Mouse (Mus musculus) neutrophil, adult 59 days (primary cell): ENCODE measurements around the gene Bmf. TPM values are rescaled to one million over a fixed set of nuclear protein-coding genes. Genes with fewer than 3 reads are reported as not detected.

Experiments
- total RNA-seq, 2 experiments: library from RNA; stranded (reverse); gene quantifications; 1 replicate in 1 of 2; 2 replicates in 1 of 2; pipeline ENCODE4 v1.2.4; 2023

The Bmf gene
- total RNA-seq, result 10 to 100 TPM; 11.5 to 15.4 TPM

DNA sequence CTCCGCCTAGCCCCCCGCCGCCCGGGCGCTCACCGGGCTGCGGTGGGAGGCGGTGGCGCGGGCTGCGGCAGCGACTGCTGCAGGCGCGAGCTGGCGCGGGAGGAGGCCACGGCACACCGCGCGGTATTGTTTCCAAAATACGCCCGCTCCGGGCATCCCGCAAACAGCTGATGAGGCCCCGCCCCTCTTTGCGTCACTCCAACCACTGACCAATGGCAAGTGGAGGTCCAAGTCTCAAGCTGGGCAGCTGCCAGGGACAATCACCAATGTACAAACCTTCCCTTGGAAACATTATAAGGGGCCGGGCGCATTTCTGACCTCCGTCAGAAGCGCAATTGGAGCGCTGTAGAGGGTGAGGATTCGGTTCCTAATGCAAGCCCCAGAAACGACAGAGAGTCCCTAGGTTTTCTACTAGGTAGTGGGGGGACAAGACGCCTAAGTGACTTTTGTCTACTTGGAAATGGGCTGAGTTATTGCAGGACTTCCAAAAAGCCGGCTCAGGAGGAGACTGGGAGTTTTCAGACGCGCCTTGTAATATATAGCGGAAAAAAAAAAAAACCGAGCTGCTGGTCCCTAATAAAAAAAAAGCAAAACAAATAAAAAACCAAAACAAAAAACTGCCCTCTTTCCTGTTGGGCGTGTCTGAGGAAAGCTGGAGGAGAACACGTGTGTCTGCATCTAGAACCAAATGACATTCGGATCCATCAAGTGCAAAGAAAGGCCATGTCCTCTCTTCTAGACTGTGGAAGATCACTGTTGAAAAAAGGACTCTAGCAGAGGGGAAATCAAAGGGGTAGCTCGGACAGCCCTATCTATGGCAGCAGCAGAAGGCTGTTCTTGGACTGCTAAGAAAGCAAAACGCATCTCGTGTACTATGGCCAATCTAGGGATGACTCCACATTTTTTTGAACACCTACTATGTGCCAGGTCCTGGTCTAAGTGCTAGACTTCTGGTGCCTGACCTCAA, at the start of gene Bmf:
Bmf (minus strand) TSS at position 181 of the 967 bp plus-strand sequence.

DNA sequence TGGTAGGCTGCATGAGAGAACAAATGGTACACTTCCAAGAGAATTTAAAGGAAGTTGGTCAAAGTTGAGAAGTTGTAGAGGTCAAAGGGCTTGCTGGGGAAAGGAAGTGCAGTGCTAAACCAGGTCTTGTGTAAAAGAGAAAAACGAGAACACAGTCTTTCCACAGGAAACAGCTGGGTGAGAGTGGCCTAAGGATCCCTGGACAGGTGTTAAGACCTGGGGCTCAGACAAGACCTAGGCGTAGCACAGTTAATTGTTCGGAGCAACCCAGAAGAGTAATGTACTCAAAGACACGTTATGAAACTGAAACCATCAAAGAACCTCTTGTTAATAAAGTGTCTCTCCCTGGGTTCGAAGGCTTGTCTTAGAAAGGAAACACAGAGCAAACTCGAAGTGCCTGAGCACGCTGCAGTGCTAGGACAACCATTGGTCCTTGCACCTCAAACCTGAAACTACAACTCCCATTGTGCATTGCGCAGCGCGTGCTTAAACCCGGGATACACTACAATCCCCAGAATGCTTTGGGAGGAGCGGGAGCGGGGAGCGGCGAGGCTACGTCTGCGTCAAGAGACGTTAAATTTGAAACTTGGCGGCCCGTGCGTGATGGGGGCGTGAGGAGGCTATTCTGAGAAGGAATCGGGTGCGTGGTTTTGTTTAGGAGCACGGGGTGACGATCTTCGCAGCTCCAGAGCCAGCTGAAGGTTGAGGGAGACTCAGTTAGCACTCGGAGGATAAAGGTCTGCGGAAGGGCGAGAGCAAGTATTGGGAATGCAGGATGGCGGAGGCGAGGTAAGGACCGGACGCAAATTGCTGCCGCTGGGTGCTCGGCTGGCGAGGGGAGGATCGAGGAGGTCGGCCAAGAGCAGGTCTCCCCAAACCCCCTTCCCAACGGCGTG, 48.4 kb upstream of the Bmf start, which contains the start of gene Bub1b:
Bub1b (plus strand) TSS at position 539 of the 896 bp plus-strand sequence.

DNA sequence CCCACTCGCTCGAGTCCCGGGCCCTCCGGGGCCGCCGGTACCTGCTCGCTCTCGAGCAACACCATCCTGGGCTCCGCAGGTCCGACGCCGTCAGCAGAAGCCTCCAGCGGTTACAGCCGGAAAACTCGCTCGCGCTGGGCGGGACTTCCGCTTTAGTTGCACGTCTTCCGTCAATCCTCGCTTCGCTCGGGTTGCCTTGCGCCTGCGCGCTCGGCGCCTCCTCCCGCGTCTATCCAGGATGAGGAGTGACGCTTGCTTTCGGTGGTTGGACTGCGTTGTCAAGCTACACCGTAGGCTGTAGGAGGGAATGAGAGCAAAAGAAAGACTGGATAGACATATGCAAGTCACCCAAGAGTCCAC, 70.0 kb downstream of the Bmf start, which contains the start of gene Srp14:
Srp14 (minus strand) TSS at position 162 of the 360 bp plus-strand sequence.

Other genes with a start within 250 kb of the Bmf start
- not detected for gene Gpr176, start 176.3 kb downstream of the Bmf start, total RNA-seq
- 1 to 10 TPM; 7.6 to 9.6 TPM for gene Eif2ak4, start 161.1 kb downstream of the Bmf start, total RNA-seq
- 10 to 100 TPM; 77.1 to 87.0 TPM for gene Srp14, start 70.0 kb downstream of the Bmf start, total RNA-seq
- gene Bub1b, start 48.5 kb upstream of the Bmf start, total RNA-seq, result 10 to 100 TPM; 46.1 to 54.8 TPM
- not detected for gene Pak6, start 113.6 kb upstream of the Bmf start, total RNA-seq
- gene Ankrd63, start 154.3 kb upstream of the Bmf start, total RNA-seq, result 1 to 10 TPM; 1.1 TPM
- 100 to 1,000 TPM; 150 to 176 TPM for gene Plcb2, start 178.8 kb upstream of the Bmf start, total RNA-seq
- gene Inafm2, start 196.1 kb upstream of the Bmf start, total RNA-seq, result 10 to 100 TPM; 11.4 to 12.8 TPM
- gene Ccdc9b, start 213.0 kb upstream of the Bmf start, total RNA-seq, result under 1 TPM; 0.18 to 0.75 TPM
- not detected for gene Phgr1, start 223.1 kb upstream of the Bmf start, total RNA-seq
- gene Disp2, start 230.0 kb upstream of the Bmf start, total RNA-seq, result not detected